Comparison of ENCODE assay signal across 28 mouse cellular contexts in the genomic region with DNA sequence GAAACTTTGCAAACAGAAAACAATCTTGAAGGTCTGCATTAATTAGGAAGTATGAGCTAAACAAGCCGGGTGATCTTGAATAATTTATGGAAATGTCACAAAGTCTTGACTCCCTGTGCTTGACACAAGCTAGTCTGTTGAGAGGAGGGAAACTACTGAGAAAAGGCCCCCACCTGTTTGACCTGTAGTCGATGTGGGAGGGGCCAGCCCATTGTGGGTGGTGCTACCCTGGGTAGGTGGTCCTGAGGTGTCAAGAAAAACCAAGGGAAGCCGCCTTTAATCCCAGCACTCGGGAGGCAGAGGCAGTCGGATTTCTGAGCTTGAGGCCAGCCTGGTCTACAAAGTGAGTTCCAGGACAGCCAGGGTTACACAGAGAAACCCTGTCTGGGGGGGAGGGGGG. TPM values are rescaled to one million over a fixed set of nuclear protein-coding genes. Genes with fewer than 3 reads are reported as not detected.
DNase-seq lines count a peak whose midpoint lies in the region; ATAC-seq and TF ChIP-seq lines count a peak whose summit lies in the region.
"Had no signal": no experiment of that assay in that cellular context is flagged by ENCODE, and none has a peak within 500 bp of the region (broad histone marks: within the 10 kb centered on the region; RNA-seq: fewer than 3 reads in every experiment).

No protein-coding gene starts in this region.

- DNase-seq in heart, postnatal 25 days (ENCODE audit: low spot score) = no peak
- peak; percentile 59 for DNase-seq in ZHBTc4 (ENCODE audit: low read depth, low spot score)
- DNase-seq in left cerebral cortex, adult 2 months (ENCODE audit: extremely low spot score in 1 of 2, low spot score in 2 of 2) = no peak
- DNase-seq: adrenal gland, adult 8-10 months; adrenal gland, postnatal 25 days; B cell, adult 2 months; cerebellum, adult 11-12 months; cerebellum, adult 8-10 months; cerebellum, postnatal 36 days; embryo, embryonic 11 days; gastrocnemius, postnatal 10 days; gastrocnemius, postnatal 36 days; heart, adult 2 months; heart, postnatal 14 days; kidney, adult 18-20 months had no signal

- no peak overlapping the region for H3K9ac ChIP-seq in heart, embryonic 14.5 days (ENCODE audit: low read length)
- no peak overlapping the region for H3K9ac ChIP-seq in midbrain, embryonic 15.5 days
- no peak overlapping the region for H3K9ac ChIP-seq in midbrain, embryonic 13.5 days (replicated peaks)
- H3K9ac ChIP-seq: hindbrain, embryonic 12.5 days had no signal

- WGBS in heart, embryonic 14.5 days = 57% methylated on average over 5 of the region's 5 CpGs
- 60% methylated on average over 5 of the region's 5 CpGs for WGBS in midbrain, embryonic 15.5 days
- WGBS in midbrain, embryonic 13.5 days = 61% methylated on average over 5 of the region's 5 CpGs

- ATAC-seq in heart, embryonic 14.5 days (ENCODE audit: insufficient number of reproducible peaks, insufficient read depth, low FRiP score, low read depth) = no peak
- ATAC-seq in midbrain, embryonic 15.5 days (replicated peaks) = peak; percentile 60; the same call in 1 of the 2 replicates
- no peak for ATAC-seq in midbrain, embryonic 13.5 days
- ATAC-seq: activated CD4-positive, CD25-positive, alpha-beta regulatory T cell, adult 4 months; forebrain, embryonic 13.5 days; forebrain, embryonic 16.5 days; inflammation-experienced regulatory T-cells, adult 6 months; intestine, embryonic 16.5 days had no signal

- H3K9me3 ChIP-seq in heart, embryonic 14.5 days (ENCODE audit: control insufficient read depth, low read length) = no peaks in the 10 kb centered on the region
- no peaks in the 10 kb centered on the region for H3K9me3 ChIP-seq in midbrain, embryonic 15.5 days
- H3K9me3 ChIP-seq in midbrain, embryonic 13.5 days = no peaks in the 10 kb centered on the region
- H3K9me3 ChIP-seq: forebrain, embryonic 10.5 days; forebrain, embryonic 13.5 days; heart, embryonic 10.5 days; hindbrain, embryonic 12.5 days had no signal

- no peak overlapping the region for H3K27ac ChIP-seq in heart, embryonic 14.5 days (replicated peaks in 1 of 2; ENCODE audit: control insufficient read depth in 1 of 2, insufficient read depth in 1 of 2, low read depth in 2 of 2, low read length in 2 of 2)
- peak overlapping the region; percentile 62; the same call in 1 of the 2 replicates for H3K27ac ChIP-seq in midbrain, embryonic 15.5 days
- no peak overlapping the region for H3K27ac ChIP-seq in midbrain, embryonic 13.5 days
- no peak overlapping the region for H3K27ac ChIP-seq in left cerebral cortex, adult 2 months
- H3K27ac ChIP-seq: forebrain, embryonic 10.5 days; forebrain, embryonic 13.5 days; heart, adult 2 months; heart, embryonic 10.5 days; hindbrain, embryonic 12.5 days had no signal

- no peaks in the 10 kb centered on the region for H3K36me3 ChIP-seq in heart, embryonic 14.5 days (ENCODE audit: control insufficient read depth, insufficient read depth, low read length)
- no peaks in the 10 kb centered on the region for H3K36me3 ChIP-seq in midbrain, embryonic 15.5 days (replicated peaks)
- no peaks in the 10 kb centered on the region for H3K36me3 ChIP-seq in midbrain, embryonic 13.5 days
- H3K36me3 ChIP-seq: forebrain, embryonic 10.5 days; heart, embryonic 10.5 days; hindbrain, embryonic 12.5 days had no signal

- H3K27me3 ChIP-seq in heart, embryonic 14.5 days (ENCODE audit: control insufficient read depth, insufficient read depth, low read length) = peaks cover 9% of the 10 kb centered on the region
- H3K27me3 ChIP-seq in midbrain, embryonic 15.5 days (replicated peaks) = 0 out of 2 replicates have a peak, but pooled peaks cover 8% of the 10 kb centered on the region
- H3K27me3 ChIP-seq in midbrain, embryonic 13.5 days = peaks cover 30% of the 10 kb centered on the region

- peaks cover 5% of the 10 kb centered on the region in 2 experiments; a peak in 3 of 4 replicates for H3K4me1 ChIP-seq in heart, embryonic 14.5 days (ENCODE audit: control insufficient read depth in 2 of 2, insufficient read depth in 2 of 2, low read length in 2 of 2)
- peaks cover 16% of the 10 kb centered on the region for H3K4me1 ChIP-seq in midbrain, embryonic 15.5 days
- peaks cover 36% of the 10 kb centered on the region for H3K4me1 ChIP-seq in midbrain, embryonic 13.5 days (replicated peaks)

- 0 out of 2 replicates have a peak overlapping the region, but pooled peaks have one; percentile 27 for H3K4me2 ChIP-seq in heart, embryonic 14.5 days (ENCODE audit: low read length)
- H3K4me2 ChIP-seq in midbrain, embryonic 15.5 days = 0 out of 2 replicates have a peak overlapping the region, but pooled peaks have one; percentile 5
- H3K4me2 ChIP-seq in midbrain, embryonic 13.5 days (replicated peaks) = no peak overlapping the region
- H3K4me2 ChIP-seq: forebrain, embryonic 13.5 days; hindbrain, embryonic 12.5 days had no signal

- TF ChIP-seq CTCF in left cerebral cortex, adult 2 months (IDR thresholded peaks at IDR 0.05) = no peak

- intact Hi-C loops in heart, postnatal 25 days (cut with DNase I) = no loop called here
- intact Hi-C loops in left cerebral cortex, adult 2 months (cut with DNase I) = no loop called here

- H3K4me3 ChIP-seq in heart, embryonic 14.5 days (ENCODE audit: control insufficient read depth in 1 of 2, insufficient read depth in 1 of 2, low read depth in 1 of 2, low read length in 2 of 2) = no peak overlapping the region
- H3K4me3 ChIP-seq in midbrain, embryonic 15.5 days = no peak overlapping the region
- H3K4me3 ChIP-seq in midbrain, embryonic 13.5 days (replicated peaks) = no peak overlapping the region
- no peak overlapping the region for H3K4me3 ChIP-seq in left cerebral cortex, adult 2 months
- H3K4me3 ChIP-seq: forebrain, embryonic 10.5 days; forebrain, embryonic 13.5 days; heart, adult 2 months; heart, embryonic 10.5 days; hindbrain, embryonic 12.5 days had no signal

RNA-seq across cellular contexts. Expression of a gene that starts 18.6 kb away (rescaled TPM):
- polyA plus RNA-seq in heart, embryonic 14.5 days (2014; fragmentation: Nextera tagmentation; extraction: Ambion mirVana) = 0.81 and 0.89 TPM in 2 replicates
- total RNA-seq in heart, postnatal 25 days (2021) = under 1 TPM; 0.26 to 0.34 TPM
- polyA plus RNA-seq in midbrain, embryonic 15.5 days (2015; fragmentation: Nextera tagmentation; extraction: Ambion mirVana) = 13.6 and 13.7 TPM in 2 replicates
- 7.3 and 8.6 TPM in 2 replicates for polyA plus RNA-seq in midbrain, embryonic 13.5 days (2015; fragmentation: Nextera tagmentation; extraction: Ambion mirVana)
- 100 to 1,000 TPM; 247 to 272 TPM for total RNA-seq in left cerebral cortex, adult 2 months (2021)
- total RNA-seq: granulocyte monocyte progenitor cell, adult 5-6 weeks; MEL had no signal
- polyA plus RNA-seq: activated CD4-positive, CD25-positive, alpha-beta regulatory T cell, adult 4 months; inflammation-experienced regulatory T-cells, adult 6 months had no signal

RNA-seq across cellular contexts. Expression of a gene that starts 36.5 kb away (rescaled TPM):
- 11.2 TPM in 2 replicates for polyA plus RNA-seq in heart, embryonic 14.5 days (2014; fragmentation: Nextera tagmentation; extraction: Ambion mirVana)
- total RNA-seq in heart, postnatal 25 days (2021) = 10 to 100 TPM; 32.5 to 34.4 TPM
- 13.1 and 14.6 TPM in 2 replicates for polyA plus RNA-seq in midbrain, embryonic 15.5 days (2015; fragmentation: Nextera tagmentation; extraction: Ambion mirVana)
- polyA plus RNA-seq in midbrain, embryonic 13.5 days (2015; fragmentation: Nextera tagmentation; extraction: Ambion mirVana) = 9.7 and 11.7 TPM in 2 replicates
- 10 to 100 TPM; 64.2 to 70.0 TPM for total RNA-seq in left cerebral cortex, adult 2 months (2021)
